Mouse (Mus musculus): ENCODE measurements around the gene Clcc1. TPM values are rescaled to one million over a fixed set of nuclear protein-coding genes. Genes with fewer than 3 reads are reported as not detected.

The Clcc1 gene
- polyA plus RNA-seq, 1 experiment from 2014 or later = 43.5 TPM

DNA sequence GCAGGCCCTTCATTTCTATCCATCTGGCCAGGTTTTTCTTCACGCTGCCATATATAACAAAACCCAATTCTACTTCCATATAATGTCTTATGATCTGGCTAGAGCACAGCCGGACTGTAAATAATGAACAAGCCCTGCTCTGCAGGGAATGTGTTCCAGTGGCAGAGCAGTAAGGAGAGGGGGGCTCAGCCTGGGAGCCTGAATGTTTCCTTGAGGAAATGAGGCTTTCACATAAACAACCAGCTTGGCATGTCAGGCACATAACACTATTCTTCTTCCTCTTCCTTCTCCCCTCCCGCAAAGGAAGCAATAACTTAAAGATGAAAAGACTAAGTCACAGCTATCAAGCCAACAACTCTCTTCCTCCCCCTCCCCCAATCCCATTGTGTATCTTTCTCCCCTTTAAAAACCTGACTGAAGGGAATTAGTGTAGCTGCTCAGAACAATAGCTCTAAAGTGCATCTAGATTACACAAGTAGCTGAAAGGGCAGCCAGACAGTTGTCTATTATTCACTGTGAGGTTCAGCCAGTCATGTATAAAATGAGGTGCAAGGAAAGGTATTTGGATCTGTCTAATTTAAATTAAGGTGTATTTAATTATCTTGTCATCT lies 59.5 kb downstream of the Clcc1 start:
- 21% methylated on average over 3 of the region's 3 CpGs for WGBS
- Histone ChIP-seq H3K36me3 (ENCODE audit: control insufficient read depth, insufficient read depth) (no peaks in the 10 kb centered on the region; the same call in none of the 2 replicates), H3K27ac (ENCODE audit: low read depth, low read length) (peak overlapping the region; percentile 9; the same call in 1 of the 2 replicates), H3K4me1 (replicated peaks; ENCODE audit: control insufficient read depth, insufficient read depth, low read length) (peaks cover 5% of the 10 kb centered on the region), H3K9me3 (ENCODE audit: control insufficient read depth) (no peaks in the 10 kb centered on the region), H3K4me3 (ENCODE audit: low read depth, low read length) (no peak overlapping the region), H3K4me2 (replicated peaks; ENCODE audit: low read depth) (peak overlapping the region; percentile 24; the same call in 1 of the 2 replicates), H3K27me3 (replicated peaks; ENCODE audit: control insufficient read depth, insufficient read depth, low read length) (no peaks in the 10 kb centered on the region), H3K9ac (ENCODE audit: low read depth, low read length) (no peak overlapping the region)
- peak; percentile 27; the same call in 1 of the 2 replicates for ATAC-seq
- no peak for TF ChIP-seq CTCF (IDR thresholded peaks at IDR 0.05; ENCODE audit: low read depth)

DNA sequence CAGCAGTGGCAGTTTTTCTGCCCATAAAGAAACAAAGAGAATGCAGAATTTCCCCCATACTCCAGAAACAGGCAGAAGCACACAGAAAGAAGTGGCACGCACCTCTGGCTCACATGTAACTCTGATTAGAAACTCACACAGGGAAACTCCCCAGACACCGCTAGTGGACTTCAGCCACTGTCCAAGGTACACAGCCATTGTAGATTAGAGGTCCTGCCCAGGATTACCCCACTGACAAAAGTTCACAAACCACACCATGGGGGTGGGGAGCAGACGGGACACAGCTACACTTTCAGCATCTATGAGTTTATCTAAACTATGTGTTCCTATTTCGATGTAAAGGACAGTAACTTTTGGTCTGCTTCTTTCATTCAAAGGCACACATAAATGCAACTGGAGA lies 61.1 kb downstream of the Clcc1 start:
- ATAC-seq = peak; percentile 93
- H3K4me2 ChIP-seq (replicated peaks; ENCODE audit: low read depth) = peak overlapping the region; percentile 21; the same call in 1 of the 2 replicates
- H3K4me3 ChIP-seq (ENCODE audit: low read depth, low read length) = no peak overlapping the region
- no peaks in the 10 kb centered on the region; the same call in 1 of the 2 replicates for H3K36me3 ChIP-seq (ENCODE audit: control insufficient read depth, insufficient read depth)
- no peaks in the 10 kb centered on the region for H3K27me3 ChIP-seq (replicated peaks; ENCODE audit: control insufficient read depth, insufficient read depth, low read length)
- peaks cover 7% of the 10 kb centered on the region for H3K4me1 ChIP-seq (replicated peaks; ENCODE audit: control insufficient read depth, insufficient read depth, low read length)
- TF ChIP-seq CTCF (IDR thresholded peaks at IDR 0.05; ENCODE audit: low read depth) = no peak
- 38% methylated on average over 4 of the region's 4 CpGs for WGBS
- peak overlapping the region; percentile 5; the same call in 1 of the 2 replicates for H3K27ac ChIP-seq (ENCODE audit: low read depth, low read length)
- no peak overlapping the region for H3K9ac ChIP-seq (ENCODE audit: low read depth, low read length)
- H3K9me3 ChIP-seq (ENCODE audit: control insufficient read depth) = no peaks in the 10 kb centered on the region

DNA sequence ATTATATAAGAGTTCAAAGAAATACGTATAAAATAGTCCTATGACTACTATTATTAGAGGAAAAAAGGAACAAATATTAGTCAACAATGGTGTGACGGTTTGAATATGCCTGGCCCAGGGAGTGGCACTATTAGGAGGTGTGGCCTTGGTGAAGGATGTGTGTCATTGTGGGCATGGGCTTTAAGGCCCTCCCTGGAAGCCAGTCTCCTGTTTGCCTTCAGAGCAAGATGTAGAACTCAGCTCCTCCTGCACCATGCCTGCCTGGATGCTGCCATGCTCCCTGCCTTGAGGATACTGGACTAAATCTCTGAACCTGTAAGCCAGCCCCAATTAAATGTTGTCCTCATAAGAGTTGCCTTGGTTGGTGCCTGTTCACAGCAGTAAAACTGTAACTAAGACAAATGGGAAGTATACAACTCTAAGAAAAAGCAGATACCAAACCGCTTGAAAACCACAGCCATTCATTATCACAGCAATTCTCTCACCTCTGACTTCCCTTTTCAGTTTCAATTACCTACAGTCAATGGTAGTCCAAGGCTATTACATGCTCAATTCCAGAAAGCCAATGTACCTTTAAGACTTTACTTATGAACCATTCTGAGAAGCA lies 64.3 kb downstream of the Clcc1 start:
- no peak overlapping the region for H3K9ac ChIP-seq (ENCODE audit: low read depth, low read length)
- no peaks in the 10 kb centered on the region for H3K9me3 ChIP-seq (ENCODE audit: control insufficient read depth)
- H3K4me3 ChIP-seq (ENCODE audit: low read depth, low read length) = no peak overlapping the region
- no peak for TF ChIP-seq CTCF (IDR thresholded peaks at IDR 0.05; ENCODE audit: low read depth)
- no peaks in the 10 kb centered on the region for H3K36me3 ChIP-seq (ENCODE audit: control insufficient read depth, insufficient read depth)
- H3K27me3 ChIP-seq (replicated peaks; ENCODE audit: control insufficient read depth, insufficient read depth, low read length) = no peaks in the 10 kb centered on the region
- H3K4me2 ChIP-seq (replicated peaks; ENCODE audit: low read depth) = peak overlapping the region; percentile 6; the same call in 1 of the 2 replicates
- ATAC-seq = no peak
- peaks cover 14% of the 10 kb centered on the region for H3K4me1 ChIP-seq (replicated peaks; ENCODE audit: control insufficient read depth, insufficient read depth, low read length)
- whole genome bisulfite sequencing = 56% methylated on average over 3 of the region's 3 CpGs
- no peak overlapping the region for H3K27ac ChIP-seq (ENCODE audit: low read depth, low read length)

DNA sequence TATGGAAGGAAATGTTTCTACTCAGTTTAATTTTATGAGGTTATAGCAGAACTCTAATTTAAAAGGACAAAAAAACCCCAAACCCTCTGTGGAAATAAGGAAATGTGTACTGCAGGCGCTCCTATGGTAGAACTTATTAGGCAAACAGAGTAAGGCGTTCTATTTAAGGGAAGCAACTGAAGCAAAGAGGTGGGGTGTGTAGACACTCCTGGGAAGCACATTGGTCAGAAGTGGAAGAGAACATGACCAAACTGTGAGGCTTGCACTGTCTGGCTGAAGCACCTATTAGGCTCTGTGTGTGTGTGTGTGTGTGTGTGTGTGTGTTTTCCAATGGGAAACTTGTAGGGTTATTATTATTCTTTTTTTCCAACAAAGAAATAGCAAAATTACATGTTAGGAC lies 65.6 kb downstream of the Clcc1 start:
- no peaks in the 10 kb centered on the region for H3K36me3 ChIP-seq (ENCODE audit: control insufficient read depth, insufficient read depth)
- H3K27ac ChIP-seq (ENCODE audit: low read depth, low read length) = no peak overlapping the region
- TF ChIP-seq CTCF (IDR thresholded peaks at IDR 0.05; ENCODE audit: low read depth) = no peak
- H3K9me3 ChIP-seq (ENCODE audit: control insufficient read depth) = no peaks in the 10 kb centered on the region
- no peak overlapping the region for H3K4me3 ChIP-seq (ENCODE audit: low read depth, low read length)
- peaks cover 11% of the 10 kb centered on the region for H3K4me1 ChIP-seq (replicated peaks; ENCODE audit: control insufficient read depth, insufficient read depth, low read length)
- no peak overlapping the region for H3K4me2 ChIP-seq (replicated peaks; ENCODE audit: low read depth)
- ATAC-seq = no peak
- 49% methylated on average over 2 of the region's 2 CpGs for WGBS
- H3K27me3 ChIP-seq (replicated peaks; ENCODE audit: control insufficient read depth, insufficient read depth, low read length) = no peaks in the 10 kb centered on the region
- H3K9ac ChIP-seq (ENCODE audit: low read depth, low read length) = no peak overlapping the region

DNA sequence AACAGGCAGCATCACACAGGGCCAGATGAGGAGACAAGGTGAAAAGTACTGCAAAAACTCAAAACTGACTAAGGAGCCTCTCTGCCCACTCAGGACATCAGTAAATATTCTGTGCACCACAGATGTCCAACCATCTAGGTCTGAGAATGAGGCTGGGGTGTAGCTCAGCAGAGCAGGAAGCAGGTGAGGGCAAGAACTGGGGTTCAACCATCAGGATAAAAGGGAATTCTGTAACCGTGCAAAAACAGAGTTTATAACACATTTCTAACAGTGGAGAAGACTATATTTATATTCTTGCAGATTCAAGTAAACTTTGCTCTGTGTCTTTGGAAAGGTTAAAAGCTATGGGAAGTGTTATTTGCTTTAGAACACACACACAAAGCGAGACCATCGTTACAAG lies 66.0 kb downstream of the Clcc1 start:
- WGBS = 58% methylated on average over 3 of the region's 3 CpGs
- Histone ChIP-seq H3K4me1 (replicated peaks; ENCODE audit: control insufficient read depth, insufficient read depth, low read length) (peaks cover 11% of the 10 kb centered on the region), H3K4me2 (replicated peaks; ENCODE audit: low read depth) (peak overlapping the region; percentile 82; the same call in 1 of the 2 replicates), H3K27ac (ENCODE audit: low read depth, low read length) (no peak overlapping the region), H3K27me3 (replicated peaks; ENCODE audit: control insufficient read depth, insufficient read depth, low read length) (no peaks in the 10 kb centered on the region), H3K9ac (ENCODE audit: low read depth, low read length) (no peak overlapping the region), H3K36me3 (ENCODE audit: control insufficient read depth, insufficient read depth) (no peaks in the 10 kb centered on the region), H3K9me3 (ENCODE audit: control insufficient read depth) (no peaks in the 10 kb centered on the region), H3K4me3 (ENCODE audit: low read depth, low read length) (no peak overlapping the region)
- TF ChIP-seq CTCF (IDR thresholded peaks at IDR 0.05; ENCODE audit: low read depth) = no peak
- no peak for ATAC-seq

DNA sequence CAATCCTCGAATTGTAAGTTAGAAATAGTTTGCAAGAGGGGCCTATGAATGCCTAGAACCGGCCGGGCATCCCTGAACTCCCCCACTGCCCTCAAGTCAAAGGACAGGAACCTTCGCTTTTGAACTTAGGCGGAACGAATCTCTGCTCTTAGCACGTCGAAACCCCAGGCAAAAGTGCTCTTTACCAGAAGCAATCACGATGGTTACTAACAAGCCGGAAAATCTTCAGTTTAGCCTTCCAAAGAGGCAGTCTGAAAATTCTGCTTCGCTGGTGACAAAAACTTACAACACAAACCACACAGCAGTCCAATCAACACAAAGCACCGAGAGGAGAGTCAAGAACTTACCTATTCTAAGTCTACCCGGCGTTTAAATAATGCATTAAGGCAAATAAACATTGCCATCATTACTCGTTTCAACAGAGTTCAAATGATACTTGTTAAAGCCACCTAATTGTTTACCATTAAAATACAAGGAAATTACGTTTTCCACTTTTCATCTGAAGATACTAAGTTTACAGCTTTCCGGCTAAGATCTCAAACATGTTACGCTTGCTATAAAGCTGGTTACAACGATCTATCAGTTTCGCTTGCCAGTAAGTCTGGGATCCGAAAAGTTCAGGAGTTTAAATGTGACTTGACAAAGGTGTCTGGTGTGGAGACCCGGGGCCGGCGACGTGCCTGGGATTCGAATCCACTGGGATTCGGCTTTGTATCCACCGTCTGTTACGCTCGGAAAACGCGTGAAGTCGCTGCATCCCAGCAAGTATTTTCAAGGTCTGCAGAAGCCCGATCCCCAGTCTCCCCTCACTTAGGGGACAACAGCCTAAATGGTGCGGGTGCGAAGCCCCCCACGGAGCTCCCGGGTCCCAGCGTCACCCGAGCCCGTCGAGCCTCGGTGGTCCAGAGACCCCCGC lies 67.6 kb downstream of the Clcc1 start:
- Histone ChIP-seq H3K27ac (ENCODE audit: low read depth, low read length) (peak overlapping the region; percentile 93), H3K27me3 (replicated peaks; ENCODE audit: control insufficient read depth, insufficient read depth, low read length) (no peaks in the 10 kb centered on the region), H3K4me1 (replicated peaks; ENCODE audit: control insufficient read depth, insufficient read depth, low read length) (peaks cover 11% of the 10 kb centered on the region), H3K36me3 (ENCODE audit: control insufficient read depth, insufficient read depth) (no peaks in the 10 kb centered on the region; the same call in 1 of the 2 replicates), H3K4me3 (ENCODE audit: low read depth, low read length) (peak overlapping the region; percentile 89), H3K9ac (ENCODE audit: low read depth, low read length) (peak overlapping the region; percentile 75), H3K4me2 (replicated peaks; ENCODE audit: low read depth) (peak overlapping the region; percentile 82), H3K9me3 (ENCODE audit: control insufficient read depth) (no peaks in the 10 kb centered on the region)
- 1% methylated on average over 42 of the region's 44 CpGs for WGBS
- 0 out of 2 replicates have a peak, but pooled peaks have one; percentile 3 for ATAC-seq
- TF ChIP-seq CTCF (IDR thresholded peaks at IDR 0.05; ENCODE audit: low read depth) = peak; percentile 64

All from intestine, postnatal 0 days (tissue).